Mouse (Mus musculus) frontal cortex, adult 2 months (tissue): ENCODE data around the gene Mras. TPM values are rescaled to one million over a fixed set of nuclear protein-coding genes. Genes with fewer than 3 reads are reported as not detected.

Experiments used
- DNase-seq, 2 experiments: peaks; one replicate each; pipeline ENCODE4 v3.0.0; 2022; ENCODE audit warnings: low spot score in 1 of 2; ENCODE audit errors: extremely low spot score in 1 of 2
- polyA plus RNA-seq: library from polyadenylated mRNA; depleted of rRNA; stranded (reverse); fragments of >200 nt; gene quantifications from 2 replicates; pipeline ENCODE4 v1.2.3, GENCODE M21; 2012

Gene Mras
- polyA plus RNA-seq, 1 experiment: 132 TPM

DNA sequence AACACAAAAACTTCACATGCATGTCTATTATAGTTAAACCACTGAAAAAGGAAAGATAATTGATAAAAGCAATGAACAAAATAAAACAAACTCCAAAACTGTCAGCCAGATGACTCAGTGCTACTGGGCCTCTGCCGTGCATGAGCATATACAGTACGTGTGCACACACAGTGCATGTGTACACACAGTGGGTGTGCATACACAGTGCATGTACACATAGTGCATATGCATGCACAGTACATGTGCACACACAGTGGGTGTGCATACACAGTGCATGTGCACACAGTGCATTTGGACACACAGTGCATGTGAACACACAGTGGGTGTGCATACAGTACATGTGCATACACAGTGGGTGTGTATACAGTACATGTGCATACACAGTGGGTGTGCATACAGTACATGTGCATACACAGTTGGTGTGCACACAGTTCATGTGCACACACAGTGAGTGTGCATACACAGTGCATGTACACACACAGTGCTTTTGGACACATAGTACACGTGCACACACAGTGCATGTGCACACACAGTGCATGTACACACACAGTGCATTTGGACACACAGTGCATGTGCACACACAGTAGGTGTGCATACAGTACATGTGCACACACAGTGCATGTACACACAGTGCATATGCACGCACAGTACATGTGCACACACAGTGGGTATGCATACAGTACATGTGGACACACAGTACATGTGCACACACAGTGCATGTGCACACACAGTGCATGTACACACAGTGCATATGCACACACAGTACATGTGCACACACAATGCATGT lies 4.7 kb upstream of the Mras start:
- DNase-seq: no peak

DNA sequence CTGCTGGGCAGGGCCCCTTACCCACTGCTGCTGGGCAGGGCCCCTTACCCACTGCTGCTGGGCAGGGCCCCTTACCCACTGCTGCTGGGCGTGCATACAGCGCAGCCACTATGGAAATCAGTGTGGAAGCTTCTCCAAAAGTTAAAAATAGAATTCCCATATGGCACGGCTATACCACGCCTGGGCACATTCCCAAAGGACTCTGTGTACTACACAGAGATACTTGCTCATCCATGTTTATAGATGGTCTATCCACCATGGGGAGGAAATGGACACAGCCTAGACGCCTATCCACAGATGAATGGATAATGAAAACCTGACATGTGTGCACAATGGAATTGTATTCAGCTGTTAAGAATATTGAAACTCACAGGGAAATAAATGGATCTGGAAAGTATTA lies 3.8 kb upstream of the Mras start:
- peak; percentile 79 to 84 for DNase-seq

DNA sequence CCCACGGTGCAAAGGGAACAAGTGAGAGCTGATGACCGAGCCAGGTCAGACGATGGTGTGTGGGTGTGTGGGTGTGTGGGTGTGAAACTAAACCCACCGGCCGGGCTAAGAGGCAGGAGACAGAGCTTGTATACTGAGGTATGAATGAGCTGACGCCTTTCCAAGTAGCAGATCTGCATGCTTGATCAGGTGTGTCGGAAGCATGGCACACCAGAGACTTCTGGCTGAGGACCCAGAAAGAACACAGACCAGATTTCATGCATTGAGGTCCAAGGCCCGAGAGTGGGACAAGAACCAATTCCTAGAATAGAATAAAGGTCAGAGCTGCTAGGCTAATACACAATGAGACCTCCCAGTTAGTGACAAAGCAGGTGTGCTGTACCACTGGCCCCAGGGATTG lies 1.9 kb upstream of the Mras start:
- DNase-seq: no peak

DNA sequence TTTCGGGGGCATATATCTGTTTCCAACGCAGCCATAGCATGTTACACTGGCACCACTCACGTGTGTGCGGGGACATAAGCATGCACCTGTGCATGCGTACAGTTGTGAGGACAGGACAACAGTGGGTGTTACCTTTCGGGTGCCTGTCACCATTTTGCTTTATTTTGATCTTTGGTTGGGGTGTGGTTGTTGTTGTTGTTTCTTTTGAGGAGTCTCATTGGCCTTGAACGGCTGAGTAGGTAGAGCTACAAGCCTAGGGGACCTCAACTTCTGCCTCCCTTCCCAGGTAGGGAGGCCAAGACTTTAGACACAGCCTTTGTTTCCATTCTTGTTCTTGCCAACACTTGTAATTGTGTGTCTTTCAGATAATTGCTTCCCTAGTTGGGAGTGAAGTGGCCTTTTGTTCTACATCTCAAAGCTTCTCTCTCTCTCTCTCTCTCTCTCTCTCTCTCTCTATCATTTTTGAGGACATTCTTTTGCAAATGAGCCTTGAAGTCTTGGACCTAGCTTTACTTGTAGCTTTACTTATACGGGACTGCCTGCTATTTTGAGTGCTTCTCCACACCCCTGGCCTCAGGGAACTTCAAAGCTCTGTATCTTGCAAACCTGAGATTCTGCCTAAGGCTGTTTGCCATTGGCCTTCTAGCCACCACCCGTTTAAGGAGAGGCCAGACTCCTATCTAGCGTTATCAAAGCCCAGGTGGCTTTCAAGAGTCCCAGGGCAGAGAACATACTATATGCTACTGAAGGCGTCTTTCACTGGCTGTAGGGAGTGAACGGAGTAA lies 792 bp upstream of the Mras start:
- DNase-seq: no peak

DNA sequence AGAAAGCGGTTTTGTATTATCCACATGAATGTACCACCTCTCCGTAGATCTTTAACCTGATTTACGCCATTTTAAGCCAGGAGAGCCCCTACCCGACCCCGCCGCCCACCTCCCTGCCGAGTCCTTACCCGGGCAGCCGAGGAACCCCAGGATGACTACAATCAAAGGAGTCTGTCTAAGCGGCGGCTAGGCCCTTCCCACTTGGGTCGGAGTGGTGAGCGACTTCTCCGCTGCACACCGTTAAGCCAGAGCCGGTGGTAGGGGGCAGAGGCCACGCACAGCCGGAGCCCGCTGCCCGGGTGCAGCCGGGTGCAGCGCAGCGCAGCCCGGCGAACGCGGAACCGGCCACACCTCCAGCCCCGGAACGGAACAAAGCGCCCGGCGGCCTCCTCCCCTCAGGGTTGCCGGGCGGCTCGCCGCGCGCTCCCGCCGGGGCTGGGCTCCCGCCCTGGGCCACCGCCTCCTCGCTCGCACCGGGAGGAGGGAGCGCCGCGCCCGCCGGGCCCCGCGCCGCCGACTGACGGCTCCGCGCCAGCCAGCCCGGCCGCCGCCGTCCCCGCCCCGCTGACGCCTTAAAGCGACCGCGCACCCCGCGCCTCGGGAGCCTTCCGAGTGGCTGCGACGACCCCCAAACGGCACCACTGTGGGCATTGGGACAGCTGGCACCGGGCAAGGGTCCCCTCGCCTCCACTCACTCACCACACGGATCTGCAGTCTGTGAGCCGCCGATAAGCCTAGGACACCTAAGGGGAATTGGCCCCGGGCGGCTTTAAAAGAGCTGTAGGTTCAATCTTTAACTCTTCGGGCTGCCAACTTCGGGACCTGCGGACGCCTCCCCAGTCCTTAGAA lies 775 bp downstream of the Mras start:
- peak in 1 of 2 experiments; percentile 79 for DNase-seq

DNA sequence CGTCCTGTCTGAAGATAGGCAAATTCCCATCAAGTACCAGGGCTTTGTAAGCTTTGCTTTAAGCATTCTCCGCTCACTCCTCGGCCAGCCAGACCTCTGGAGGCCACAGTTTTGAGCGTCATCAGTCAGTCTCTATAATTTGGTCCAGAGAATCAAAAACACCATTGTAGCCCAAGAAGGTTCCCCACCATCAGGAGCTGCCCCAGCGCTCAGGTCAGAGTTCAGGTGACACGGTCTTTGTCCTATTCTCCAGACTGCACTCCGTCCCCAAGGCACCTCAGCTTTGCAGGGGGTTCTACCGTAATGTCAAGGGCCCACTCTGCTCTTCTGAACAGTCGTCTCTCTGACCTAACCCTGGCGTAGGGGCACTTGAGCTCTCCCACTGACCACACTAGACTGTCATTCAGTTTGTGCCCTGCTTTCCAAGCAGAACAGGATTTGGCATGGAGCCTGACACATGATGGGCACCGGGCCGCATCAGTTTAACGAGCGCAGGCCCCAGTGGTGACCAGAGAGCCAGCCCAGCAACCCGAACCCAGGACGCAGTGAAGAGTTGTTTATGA lies 1.5 kb downstream of the Mras start:
- peak in 1 of 2 experiments; percentile 64 for DNase-seq

DNA sequence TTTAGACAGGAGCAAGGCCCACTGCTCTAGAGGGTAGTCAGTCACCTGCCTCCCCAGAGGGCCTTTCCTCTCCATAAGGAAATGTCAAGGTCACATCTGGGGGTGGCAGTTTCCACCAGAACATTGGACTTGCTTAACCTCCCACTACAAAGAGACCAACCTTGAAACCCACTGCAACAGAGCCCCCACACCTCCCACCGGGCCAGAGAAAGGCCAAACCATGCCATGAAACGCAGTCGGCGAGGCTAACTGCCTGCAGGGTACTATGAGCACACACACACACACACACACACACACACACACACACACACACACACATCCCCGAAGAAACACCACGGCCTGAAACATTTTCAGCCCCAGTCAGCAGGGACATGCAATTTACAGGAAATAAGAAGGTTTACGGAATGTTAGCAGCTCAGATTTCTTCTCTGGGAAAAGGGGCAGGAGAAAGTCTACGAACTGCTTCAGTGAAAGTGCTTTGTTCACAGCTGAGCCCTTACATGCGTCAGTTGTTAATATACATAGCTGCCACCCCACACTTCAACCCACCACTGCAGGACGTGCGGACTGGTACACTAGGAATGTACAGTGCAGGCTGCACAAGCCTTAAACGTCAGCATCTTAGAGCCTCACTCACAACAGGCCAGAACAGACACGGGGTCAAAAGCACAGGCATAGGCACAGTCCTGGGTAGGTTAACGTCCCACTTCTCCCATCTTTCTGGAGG lies 2.1 kb downstream of the Mras start:
- peak; percentile 51 to 73 for DNase-seq

DNA sequence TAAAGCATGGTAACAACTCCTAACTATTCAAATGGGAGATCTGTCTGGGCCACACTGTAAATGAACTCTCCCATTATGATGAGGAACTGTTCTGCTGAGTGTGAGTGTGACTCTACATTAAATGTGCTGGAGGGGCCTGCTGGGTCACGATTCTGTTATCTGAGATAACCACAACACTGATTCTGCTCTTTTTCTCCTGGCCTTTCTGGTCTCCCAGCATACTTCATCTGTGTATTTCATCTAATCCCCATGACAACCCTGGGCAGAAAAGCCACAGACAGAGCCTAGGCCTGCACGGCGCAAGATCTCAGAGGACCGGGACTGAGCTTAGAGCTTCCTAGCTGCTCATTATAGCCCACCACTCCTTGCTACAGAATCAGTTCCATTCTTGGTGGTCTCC lies 4.7 kb downstream of the Mras start:
- DNase-seq: no peak

DNA sequence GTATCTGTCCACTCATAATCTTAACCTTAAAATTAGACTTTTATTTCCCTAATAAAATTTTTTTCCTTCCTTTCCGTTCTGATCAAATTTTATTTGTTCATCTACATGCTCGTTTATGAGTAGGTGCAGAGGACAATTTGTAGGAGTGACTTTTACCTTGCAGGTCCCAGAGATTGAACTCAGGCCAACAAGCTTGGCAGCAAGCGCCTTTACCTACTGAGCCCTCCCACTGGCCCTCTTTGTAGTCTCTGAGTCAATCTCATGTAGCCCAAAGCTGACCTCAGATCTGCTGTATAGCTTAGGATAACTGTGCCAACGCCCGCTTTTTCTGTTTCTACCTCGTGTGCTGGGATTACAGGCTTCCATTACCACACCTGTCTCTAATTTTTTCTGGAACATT lies 5.2 kb downstream of the Mras start:
- DNase-seq: no peak

DNA sequence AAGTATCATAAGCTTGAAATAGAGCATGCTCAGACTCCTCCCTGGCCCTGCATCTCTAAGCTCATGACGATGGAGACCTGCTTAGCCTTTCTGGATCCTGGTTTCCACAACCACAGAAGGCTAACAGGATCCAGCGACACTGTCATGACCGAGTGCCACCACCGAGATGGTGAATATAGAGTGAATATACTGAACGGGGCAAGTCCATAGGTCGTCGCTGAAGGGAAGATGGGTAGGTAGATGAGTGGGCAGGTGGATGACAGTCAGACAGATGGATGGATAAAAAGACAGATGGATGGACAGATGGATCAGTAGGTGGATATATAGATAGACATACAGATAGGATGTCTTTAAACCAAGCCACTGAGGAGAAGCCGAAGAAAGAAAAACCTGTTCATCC lies 5.8 kb downstream of the Mras start:
- peak; percentile 57 to 78 for DNase-seq

DNA sequence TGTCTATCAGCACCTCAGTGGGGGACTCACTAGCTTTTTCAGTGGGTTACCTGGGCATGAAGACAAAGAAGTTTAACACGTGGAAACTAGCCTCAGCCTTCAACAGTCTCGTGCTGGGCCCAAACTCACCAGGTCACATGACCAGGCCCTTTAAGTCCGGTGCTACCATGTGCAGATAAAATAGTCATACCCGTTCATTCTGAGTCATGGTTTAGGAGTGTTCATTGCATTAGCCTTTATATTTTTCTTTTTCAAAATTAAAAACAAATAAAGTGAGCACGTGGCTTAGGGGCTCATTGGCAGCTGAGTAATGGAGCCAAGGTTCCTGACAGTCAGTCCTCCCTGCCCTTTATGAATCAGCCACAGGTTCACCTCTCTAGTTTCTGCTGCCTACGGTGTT lies 6.4 kb downstream of the Mras start:
- no peak for DNase-seq

DNA sequence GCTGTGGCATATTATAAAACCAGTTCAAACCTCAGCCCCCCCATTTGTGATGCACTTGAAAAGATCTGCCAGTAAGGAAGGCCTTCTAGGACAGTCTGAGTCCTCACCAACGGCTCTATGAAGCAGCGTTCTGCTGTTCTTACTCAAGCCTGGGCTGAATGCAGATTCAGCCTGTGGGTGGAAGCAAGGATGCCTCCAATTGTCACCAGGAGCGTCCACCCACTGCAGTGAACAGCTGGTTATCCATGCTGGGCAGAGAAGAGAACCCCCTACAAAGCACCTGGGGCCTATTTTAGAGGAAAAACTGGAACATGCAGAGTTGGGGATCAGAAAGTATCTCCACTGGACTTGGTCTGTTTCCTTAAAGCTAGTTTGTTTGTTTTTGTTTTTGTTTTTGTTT lies 7.3 kb downstream of the Mras start:
- peak in 1 of 2 experiments; percentile 77 for DNase-seq

DNA sequence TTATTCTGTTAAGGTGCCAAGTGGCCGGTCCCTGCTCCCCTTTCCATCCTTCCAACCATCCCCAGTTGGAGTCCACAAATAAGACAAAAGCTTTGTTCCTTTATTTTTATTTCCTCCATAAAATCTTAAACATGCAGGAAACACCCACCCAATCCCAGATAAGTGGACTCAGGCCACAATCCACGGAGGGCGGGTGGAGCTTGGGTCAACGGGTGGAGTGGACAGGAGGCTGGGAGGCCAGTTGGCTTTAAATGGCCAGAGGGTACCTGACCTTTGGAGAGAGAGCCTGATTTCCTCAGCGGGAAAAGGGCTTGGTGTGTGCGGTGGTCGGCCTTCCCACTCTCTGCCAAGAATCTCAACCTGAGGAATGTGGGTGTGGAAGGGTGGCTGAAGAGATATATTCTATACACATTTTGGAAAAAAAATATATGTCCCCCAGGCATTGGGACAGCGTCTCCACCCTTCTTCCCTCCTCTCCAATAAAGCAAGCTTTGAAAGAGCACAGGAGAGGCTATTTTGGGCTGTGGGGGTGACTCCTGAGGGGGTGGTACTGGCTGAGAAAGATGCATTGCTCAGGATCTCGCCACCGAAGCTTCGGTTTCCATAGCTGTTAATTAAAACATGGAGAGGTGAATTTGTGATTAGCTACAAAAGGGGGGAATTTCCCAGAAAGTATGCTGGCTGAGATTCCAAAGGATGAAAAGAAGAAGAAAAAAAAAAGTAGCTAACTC lies 8.4 kb downstream of the Mras start:
- DNase-seq: peak in 1 of 2 experiments; percentile 76

DNA sequence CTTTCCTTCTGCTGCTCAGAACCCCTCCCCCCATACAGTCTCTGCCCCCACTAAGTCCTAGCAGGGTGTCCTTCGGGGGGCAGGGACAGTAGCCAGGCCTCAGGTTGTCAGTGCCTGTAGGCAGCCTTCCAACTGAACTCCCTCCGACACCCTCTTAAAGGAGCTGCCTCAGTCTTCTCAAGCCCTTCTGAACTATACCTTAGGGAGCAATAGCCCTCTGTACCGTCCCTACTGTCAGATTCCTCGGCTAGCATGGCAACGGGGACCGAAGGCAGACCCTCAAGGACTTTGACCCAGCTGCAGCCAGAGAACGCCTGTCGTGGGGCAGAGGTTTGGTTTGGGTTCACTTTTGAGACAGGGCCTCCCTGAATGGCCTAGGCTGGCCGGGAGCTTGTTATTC lies 11.9 kb downstream of the Mras start:
- no peak for DNase-seq

DNA sequence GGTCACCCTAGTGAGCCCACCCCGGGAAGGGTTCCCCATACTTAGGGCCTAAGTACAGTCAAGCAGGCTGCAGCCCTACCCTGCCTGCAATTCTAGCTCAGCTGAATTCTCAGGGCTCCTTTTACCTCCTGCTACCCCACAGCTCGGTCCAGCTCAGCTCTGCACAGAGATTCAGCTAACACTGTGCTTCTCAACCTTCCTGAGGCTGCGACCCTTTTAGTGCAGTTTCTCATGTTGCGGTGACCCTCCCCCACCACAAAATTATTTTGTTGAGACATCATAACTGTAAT lies 12.7 kb downstream of the Mras start:
- DNase-seq: no peak

DNA sequence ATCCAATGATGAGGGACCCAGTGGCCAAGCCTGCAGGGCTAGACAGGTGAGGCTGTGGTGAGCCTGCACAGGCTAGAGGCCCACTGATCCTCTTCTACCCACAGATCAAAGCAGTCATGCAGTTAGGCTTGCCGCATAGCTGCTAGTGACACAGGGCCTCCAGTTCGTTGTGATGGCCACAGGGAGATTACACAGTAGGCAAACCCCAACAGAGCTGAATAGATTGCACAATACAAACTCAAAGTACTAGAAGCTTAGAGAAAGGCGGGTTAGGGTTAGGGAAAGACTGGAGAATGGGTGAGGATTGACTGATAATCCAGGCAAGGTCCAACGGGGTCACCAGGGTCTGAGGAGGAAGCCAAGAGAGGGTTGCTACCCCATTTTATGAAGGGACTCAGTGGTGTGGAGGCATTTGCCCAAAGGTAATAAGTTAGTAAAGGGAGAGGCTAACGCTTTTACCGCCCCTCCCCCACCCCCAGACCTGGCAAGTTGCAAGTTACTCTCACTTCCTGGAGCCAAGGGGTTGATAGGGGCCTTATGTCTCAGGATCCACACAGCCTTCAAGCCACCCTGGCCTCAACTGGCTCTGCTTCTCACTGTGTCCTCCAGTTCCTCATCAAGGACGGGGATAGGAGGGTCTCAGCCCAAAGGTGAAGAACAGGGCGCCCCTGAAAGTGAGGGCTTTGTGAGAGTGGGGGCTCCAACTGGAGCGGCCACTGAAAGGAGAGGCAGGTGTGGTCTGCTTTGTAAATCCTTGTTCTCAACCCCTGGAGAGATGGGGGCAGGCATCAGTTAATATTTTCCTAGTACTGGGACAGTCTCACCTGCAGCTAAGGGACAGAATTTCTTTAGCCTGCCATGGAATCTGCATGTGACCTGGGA lies 13.2 kb downstream of the Mras start:
- DNase-seq: no peak

DNA sequence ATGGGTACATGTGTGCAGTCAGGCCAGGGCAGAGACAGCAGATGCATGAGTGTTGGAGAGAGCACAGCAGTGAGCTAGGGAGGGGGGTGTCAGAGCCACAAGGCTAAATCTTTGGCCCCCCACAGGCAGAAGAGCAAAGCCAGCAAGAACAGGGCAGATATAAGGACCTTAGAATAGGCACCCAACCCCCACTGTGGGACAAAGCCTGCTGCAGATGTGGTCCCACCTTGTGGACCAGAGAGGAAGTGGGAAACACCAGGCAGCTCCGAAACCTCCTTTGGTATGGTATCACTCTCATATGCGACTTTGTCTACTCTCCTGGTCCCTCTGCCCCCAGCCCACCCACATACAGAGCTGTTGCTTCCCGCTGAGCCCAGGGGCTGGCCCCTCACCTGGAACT lies 15.3 kb downstream of the Mras start:
- no peak for DNase-seq

DNA sequence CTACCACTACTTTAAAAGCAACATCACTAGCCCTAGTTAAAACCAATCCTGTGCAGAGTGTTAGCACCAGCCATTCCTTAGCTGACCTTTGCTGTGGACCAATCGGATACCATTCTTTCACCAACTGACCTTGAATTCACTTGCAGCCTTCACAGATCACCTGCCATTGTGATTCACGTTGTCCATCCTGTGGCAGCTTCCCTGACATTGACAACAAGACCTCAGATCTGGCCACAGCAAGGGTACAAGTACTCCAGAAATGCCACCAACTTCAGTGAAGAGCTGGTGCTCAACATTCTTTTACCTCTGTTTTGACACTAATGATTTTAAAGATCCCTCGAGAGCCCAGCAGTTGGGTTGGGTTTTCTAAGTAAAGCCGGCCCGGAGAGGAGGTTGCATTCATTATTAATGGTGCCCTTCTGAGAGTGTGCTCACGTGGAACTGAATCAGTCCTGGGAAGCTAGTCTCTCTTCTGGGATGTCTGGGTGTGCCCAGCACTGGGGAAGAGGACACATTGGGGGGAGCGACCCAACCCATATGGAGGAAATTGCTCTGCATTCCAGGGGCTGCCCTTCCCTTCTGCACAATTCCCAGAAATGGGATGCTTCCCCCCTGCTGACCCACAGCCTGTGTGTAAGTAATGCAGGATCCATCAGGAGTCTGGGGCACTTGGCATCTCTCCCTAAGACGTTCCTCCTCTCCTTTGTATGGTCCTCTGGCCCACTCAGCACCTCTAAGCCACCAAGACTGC lies 17.1 kb downstream of the Mras start:
- DNase-seq: no peak
